Mouse (Mus musculus): ENCODE results near the gene Adap1. TPM values are rescaled to one million over a fixed set of nuclear protein-coding genes. Genes with fewer than 3 reads are reported as not detected.

Gene Adap1
- polyA plus RNA-seq, 1 experiment from 2014 or later: 2.1 TPM

- Histone ChIP-seq H3K4me2 (no peak overlapping the region), H3K9me3 (replicated peaks) (no peaks in the 10 kb centered on the region), H3K27me3 (no peaks in the 10 kb centered on the region), H3K27ac (no peak overlapping the region), H3K4me1 (no peaks in the 10 kb centered on the region), H3K9ac (no peak overlapping the region), H3K36me3 (peaks cover 96% of the 10 kb centered on the region), H3K4me3 (replicated peaks) (no peak overlapping the region)
- 93% methylated on average over 3 of the region's 3 CpGs for WGBS
- ATAC-seq (replicated peaks; ENCODE audit: low FRiP score): no peak
Measured at GRCm38 (mm10) chr5:139228318-139228717, 97.1 kb downstream of the Adap1 start.

DNA sequence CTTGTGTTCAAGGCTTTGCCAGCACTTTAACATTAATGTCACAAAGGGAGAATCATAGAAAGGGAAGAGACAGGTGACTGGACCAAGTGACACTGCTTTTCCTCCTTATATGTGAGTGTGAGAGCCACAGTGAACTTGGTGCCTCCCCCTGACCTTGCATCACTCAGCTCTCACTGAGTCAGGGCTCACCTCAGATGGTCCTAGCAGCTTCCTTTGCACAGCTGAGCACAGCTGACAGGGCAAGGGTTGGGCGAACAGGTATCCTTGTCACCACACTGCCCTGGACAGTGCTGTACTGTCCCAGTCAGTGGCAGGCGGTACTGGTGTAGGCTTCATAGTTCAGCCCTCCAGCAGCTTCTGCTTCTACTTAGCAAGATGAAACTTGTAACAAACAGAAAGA is 97.8 kb downstream of the Adap1 start:
- H3K9ac ChIP-seq: no peak overlapping the region
- H3K27ac ChIP-seq: no peak overlapping the region
- peaks cover 96% of the 10 kb centered on the region for H3K36me3 ChIP-seq
- WGBS: 97% methylated on average over 2 of the region's 2 CpGs
- no peaks in the 10 kb centered on the region for H3K9me3 ChIP-seq (replicated peaks)
- ATAC-seq (replicated peaks; ENCODE audit: low FRiP score): no peak
- no peaks in the 10 kb centered on the region for H3K4me1 ChIP-seq
- no peaks in the 10 kb centered on the region for H3K27me3 ChIP-seq
- H3K4me2 ChIP-seq: no peak overlapping the region
- H3K4me3 ChIP-seq (replicated peaks): no peak overlapping the region

DNA sequence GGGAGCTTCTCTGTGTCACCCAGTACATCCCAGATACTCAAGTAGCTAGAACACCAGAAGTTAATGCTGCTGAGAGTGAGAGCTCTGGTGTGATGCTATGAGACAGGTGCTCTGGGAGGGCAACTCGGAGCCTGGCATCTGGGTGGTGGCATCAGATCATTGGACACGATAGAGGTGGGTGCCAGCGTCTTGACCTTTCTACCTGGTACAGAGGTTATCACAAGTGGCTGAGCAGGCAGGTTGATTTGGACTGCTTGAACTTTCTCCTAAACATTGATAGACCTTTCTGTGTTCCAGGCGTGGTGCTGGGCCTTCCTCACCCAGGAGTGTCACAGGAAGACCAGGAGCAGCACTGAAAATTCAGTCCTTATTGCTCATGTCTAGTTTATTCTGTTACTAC is 98.2 kb downstream of the Adap1 start:
- Histone ChIP-seq H3K4me1 (no peaks in the 10 kb centered on the region), H3K9me3 (replicated peaks) (no peaks in the 10 kb centered on the region), H3K27me3 (no peaks in the 10 kb centered on the region), H3K36me3 (peaks cover 97% of the 10 kb centered on the region), H3K4me2 (no peak overlapping the region), H3K4me3 (replicated peaks) (no peak overlapping the region), H3K27ac (no peak overlapping the region), H3K9ac (no peak overlapping the region)
- WGBS: 95% methylated on average over 4 of the region's 4 CpGs
- no peak for ATAC-seq (replicated peaks; ENCODE audit: low FRiP score)

DNA sequence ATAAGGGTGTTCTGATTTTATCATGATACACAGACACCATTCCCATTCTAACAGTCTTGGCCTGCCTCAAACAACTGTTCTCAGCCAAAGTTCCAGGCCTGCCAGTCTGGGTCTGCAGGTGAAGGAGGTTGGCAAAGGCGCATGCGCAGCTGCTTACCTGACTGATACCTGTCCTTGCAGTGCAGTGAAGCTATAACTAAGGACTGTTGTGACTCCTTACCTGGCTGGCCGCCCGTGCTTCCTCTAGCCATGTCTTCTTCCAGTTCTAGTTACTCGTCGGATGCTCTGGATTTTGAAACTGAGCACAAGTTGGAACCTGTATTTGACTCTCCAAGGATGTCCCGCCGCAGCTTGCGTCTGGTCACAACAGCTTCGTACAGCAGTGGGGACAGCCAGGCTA is 102.1 kb downstream of the Adap1 start:
- 97% methylated on average over 10 of the region's 10 CpGs for WGBS
- H3K4me1 ChIP-seq: no peaks in the 10 kb centered on the region
- H3K9me3 ChIP-seq (replicated peaks): no peaks in the 10 kb centered on the region
- H3K27me3 ChIP-seq: no peaks in the 10 kb centered on the region
- ATAC-seq (replicated peaks; ENCODE audit: low FRiP score): no peak
- H3K4me2 ChIP-seq: no peak overlapping the region
- H3K27ac ChIP-seq: no peak overlapping the region
- no peak overlapping the region for H3K4me3 ChIP-seq (replicated peaks)
- peaks cover 82% of the 10 kb centered on the region for H3K36me3 ChIP-seq
- no peak overlapping the region for H3K9ac ChIP-seq

MicroRNA genes within 50 kb of the gene (microRNA counts, 519-probe panel; counts per million panel counts)
- microRNA mmu-miR-339-3p: 31.7 counts per million
- 31.7 counts per million for microRNA mmu-miR-339-5p

Small RNA genes lying within 50 kb of the gene (microRNA-seq; reads per million reads assigned to microRNA genes)
- gene Mir339: 445 reads per million, percentile 73 among the genes with 10 or more reads in this experiment

Other genes with a start within 250 kb of the Adap1 start
- 21.2 and 22.7 TPM in 2 replicates for gene Prkar1b, start 175.6 kb downstream of the Adap1 start, polyA plus RNA-seq (2015; fragmentation: Nextera tagmentation; extraction: Ambion mirVana)
- 8.7 and 10.4 TPM in 2 replicates for gene Dnaaf5, start 175.4 kb downstream of the Adap1 start, polyA plus RNA-seq (2015; fragmentation: Nextera tagmentation; extraction: Ambion mirVana)
- 50.0 and 57.3 TPM in 2 replicates for gene Sun1, start 125.0 kb downstream of the Adap1 start, polyA plus RNA-seq (2015; fragmentation: Nextera tagmentation; extraction: Ambion mirVana)
- 142 and 157 TPM in 2 replicates for gene Get4, start 73.3 kb downstream of the Adap1 start, polyA plus RNA-seq (2015; fragmentation: Nextera tagmentation; extraction: Ambion mirVana)
- 96.2 and 102 TPM in 2 replicates for gene Cox19, start 25.8 kb upstream of the Adap1 start, polyA plus RNA-seq (2015; fragmentation: Nextera tagmentation; extraction: Ambion mirVana)
- 0.16 and 0.60 TPM in 2 replicates for gene Cyp2w1, start 27.0 kb upstream of the Adap1 start, polyA plus RNA-seq (2015; fragmentation: Nextera tagmentation; extraction: Ambion mirVana)
- gene Gpr146, start 52.1 kb upstream of the Adap1 start, polyA plus RNA-seq (2015; fragmentation: Nextera tagmentation; extraction: Ambion mirVana): 4.1 and 5.4 TPM in 2 replicates
- gene C130050O18Rik, start 79.7 kb upstream of the Adap1 start, polyA plus RNA-seq (2015; fragmentation: Nextera tagmentation; extraction: Ambion mirVana): 0.60 and 1.2 TPM in 2 replicates
- gene Gper1, start 97.5 kb upstream of the Adap1 start, polyA plus RNA-seq (2015; fragmentation: Nextera tagmentation; extraction: Ambion mirVana): 5.1 and 5.7 TPM in 2 replicates
- 39.9 and 43.3 TPM in 2 replicates for gene 3110082I17Rik, start 134.9 kb upstream of the Adap1 start, polyA plus RNA-seq (2015; fragmentation: Nextera tagmentation; extraction: Ambion mirVana)
- gene Zfand2a, start 158.9 kb upstream of the Adap1 start, polyA plus RNA-seq (2015; fragmentation: Nextera tagmentation; extraction: Ambion mirVana): 9.8 and 13.2 TPM in 2 replicates
- gene Uncx, start 217.9 kb upstream of the Adap1 start, polyA plus RNA-seq (2015; fragmentation: Nextera tagmentation; extraction: Ambion mirVana): 90.8 and 96.1 TPM in 2 replicates

Data from kidney, embryonic 15.5 days (tissue).